Mouse (Mus musculus) bone marrow macrophage, adult 2 months (primary cell): Measurements from ENCODE around the gene Pawr.

ENCODE experiments used
- CTCF ChIP-seq: IDR thresholded peaks from 2 replicates; pipeline ENCODE4 v1.5.1; 2012; ENCODE audit warnings: low read depth, mild to moderate bottlenecking, low read length, moderate library complexity
- POLR2A ChIP-seq: IDR thresholded peaks from 2 replicates; pipeline ENCODE4 v1.6.1; 2012; ENCODE audit warnings: mild to moderate bottlenecking, low read depth, low read length, borderline replicate concordance

DNA sequence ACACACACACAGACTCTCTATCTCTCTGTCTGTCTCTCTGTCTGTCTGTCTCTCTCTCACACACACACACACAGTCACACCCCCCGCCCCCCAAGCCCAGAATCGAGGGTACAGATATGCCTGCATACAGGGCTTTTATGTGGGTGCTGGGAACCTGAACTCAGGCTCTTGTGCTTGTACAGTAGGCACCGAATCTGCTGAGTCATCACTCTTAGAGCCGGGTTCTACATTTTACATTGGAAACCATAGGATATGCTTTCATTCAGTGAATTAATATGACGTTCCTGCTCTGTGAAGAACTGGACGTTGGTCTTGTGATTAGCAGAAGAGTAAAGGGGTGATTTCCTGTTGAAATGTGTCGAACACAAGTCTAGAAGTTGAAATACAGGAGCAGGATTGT lies 45.4 kb downstream of the Pawr start:
- TF ChIP-seq CTCF, result no peak
- no peak for TF ChIP-seq POLR2A
